Mouse (Mus musculus) mature B cell (primary cell): ENCODE data around the gene 4932414N04Rik.
"Not testable (repeated sequence)": the region's sequence is repeated elsewhere in the genome, so short reads cannot be mapped to it uniquely, and the experiment has no call there.

Source experiments
- in situ Hi-C: fragments of 300-500 bp; cut with MboI; formaldehyde crosslinking; loops from 2 replicates; pipeline ENCODE4 v1.14.3; 2019

The 4932414N04Rik gene

DNA sequence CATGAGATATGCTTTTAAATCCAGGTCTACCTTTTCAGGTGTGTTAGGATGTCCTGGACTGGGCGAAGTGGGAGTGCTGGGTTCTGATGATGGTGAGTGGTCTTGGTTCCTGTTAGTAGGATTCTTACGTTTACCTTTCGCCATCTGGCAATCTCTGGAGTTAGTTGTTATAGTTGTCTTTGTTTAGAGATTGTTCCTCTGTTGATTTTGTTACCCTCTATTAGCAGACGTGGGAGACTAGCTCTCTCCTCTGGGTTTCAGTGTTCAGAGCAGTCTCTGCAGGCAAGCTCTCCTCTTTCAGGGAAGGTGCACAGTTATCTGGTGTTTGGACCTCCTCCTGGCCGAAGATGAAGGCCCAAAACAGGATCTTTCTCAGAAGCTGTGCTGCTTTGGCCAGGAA is at the start of gene 4932414N04Rik:
4932414N04Rik (plus strand) TSS at position 301 of the 400 bp plus-strand sequence.
- in situ Hi-C loops: not testable (repeated sequence)

DNA sequence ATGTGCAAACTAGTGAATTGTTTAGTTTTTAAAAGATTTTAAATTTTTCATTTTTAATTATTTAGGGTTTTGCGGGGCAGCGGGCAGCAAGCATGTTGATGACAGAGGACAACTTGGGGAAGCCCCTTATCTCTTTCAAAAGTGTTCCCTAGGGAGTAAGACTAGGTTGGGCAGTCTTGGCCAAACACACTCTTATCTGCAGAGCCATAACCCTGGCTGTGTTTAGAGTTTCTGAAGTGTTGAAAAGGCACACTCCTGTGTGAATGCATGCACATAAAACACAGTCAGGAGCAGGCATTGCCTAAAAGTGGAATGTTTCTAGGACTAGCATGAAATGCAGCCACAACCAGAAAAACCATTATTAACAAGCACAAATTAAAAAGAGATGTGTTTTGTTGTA is 75.9 kb downstream of the 4932414N04Rik start:
- in situ Hi-C loops: no loop called here

DNA sequence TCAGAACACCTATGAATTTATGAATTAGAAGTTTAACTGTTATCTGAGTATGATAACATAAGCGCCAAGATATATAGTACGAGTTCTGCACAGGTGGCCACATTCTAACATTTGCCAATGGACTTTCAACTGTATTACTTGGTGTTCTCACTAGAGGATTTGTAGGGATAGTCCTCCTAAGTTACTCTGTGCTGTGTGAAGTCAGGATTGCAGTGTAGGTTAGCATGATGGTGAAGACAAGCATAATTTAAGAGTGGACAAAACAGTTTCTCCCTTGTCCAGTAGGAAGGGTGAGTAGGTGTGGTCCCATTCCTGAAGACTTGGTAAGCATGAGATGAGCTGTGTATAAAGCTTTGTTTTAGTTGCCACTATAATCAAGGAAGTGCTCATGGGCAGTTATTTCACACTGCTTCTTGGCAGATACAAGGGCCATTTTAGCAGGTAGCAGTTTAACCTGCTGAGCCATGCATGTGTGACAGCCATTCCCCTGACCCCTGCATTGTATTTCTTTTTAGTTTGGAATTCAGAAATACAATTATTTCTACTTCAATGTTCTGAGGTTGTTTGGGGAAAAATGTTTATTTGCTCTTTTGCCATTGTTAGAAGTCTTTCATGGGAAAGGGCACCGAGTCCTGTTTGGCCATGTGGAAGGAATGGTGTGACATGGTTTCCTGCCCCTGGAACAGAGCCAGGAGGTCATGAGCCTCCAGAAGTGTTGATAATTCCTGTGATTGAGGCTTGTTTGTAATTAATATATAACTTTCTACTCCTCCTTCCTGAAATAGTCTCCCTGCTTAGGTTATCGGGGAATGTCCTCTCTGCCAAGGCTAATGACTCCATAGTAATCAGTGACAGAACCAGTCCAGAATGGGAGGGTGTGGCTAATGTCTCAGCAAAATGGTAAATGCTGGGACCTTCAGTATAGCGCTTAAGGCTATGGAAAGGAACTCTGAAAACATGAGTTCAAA is 83.8 kb downstream of the 4932414N04Rik start:
- in situ Hi-C loops: no loop called here

DNA sequence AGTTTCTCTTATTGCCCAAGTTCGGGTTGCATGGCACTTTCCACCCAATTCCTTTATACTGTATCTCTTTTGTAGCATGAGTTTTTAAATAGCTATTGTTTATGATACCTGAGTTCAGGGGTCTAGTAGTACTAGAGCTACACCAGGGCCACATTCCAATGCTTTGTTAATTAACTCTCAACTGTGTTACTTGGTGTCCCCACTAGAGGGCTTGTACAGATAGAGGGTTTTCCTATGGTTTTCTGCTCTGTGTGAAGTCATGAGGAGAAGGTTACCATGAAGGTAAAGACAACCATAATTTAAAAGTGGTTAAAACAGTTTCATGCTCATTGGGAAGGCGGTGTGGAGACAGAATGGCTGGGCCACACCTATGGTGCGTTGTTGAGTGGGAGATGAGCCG is 88.3 kb downstream of the 4932414N04Rik start:
- in situ Hi-C loops: no loop called here

DNA sequence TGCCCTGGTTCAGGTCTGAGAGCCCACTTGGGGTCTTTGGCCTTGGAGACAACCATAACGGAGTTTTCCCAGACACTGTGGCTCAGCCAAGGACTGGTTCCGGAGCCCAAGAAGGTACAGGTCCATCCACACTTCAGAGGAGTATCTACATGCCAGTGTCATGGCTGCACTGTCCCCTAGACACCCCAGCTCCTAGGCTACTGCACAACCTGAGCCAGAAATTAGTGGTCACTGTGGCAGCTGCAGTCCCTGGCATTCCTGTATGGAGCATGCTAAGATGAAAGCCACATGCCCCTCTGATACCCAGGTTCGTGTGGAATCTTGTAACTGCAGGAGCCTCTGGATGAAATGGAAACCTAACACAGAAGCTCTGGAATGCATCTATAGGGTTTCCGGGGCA is 99.9 kb downstream of the 4932414N04Rik start:
- in situ Hi-C loops: no loop called here

DNA sequence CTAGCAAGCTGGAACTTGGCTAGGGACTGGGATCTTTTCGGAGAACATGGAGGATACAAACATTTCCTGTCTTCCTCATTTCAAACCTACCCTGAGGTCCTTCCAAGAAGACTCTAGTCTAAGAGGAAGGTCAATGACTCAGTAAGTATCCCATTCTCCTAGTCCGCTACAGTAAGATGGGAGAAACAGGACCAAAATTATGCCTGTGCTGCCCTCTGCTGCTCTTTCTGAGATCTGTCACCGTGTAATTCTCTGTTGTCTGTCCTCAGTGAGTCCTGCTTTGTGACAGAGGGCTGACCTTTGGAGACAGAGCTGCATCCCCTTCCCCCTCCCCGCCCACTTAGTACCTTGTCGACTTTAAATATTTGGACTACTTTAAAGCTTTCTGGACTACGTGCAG is 100.5 kb downstream of the 4932414N04Rik start:
- in situ Hi-C loops: no loop called here

DNA sequence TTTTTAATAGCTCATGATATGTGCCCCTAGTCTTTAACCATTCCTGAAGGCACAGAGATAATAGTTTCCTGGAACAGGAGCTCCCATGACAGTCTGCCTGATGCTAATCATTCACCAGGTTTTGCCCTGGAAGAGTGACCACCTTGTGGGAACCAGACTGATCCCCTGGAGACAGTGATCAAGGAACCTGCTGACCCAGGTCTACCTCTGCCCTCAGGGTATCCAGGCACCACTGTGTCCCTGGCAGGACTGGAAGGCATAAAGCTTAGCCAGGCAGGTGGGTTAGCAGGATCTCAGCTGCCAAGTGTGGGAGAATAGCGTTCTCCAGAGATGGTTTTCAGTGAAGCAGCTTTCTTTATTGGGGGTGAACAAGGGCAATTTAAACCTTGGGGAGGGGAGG is 109.1 kb downstream of the 4932414N04Rik start:
- in situ Hi-C loops: no loop called here

DNA sequence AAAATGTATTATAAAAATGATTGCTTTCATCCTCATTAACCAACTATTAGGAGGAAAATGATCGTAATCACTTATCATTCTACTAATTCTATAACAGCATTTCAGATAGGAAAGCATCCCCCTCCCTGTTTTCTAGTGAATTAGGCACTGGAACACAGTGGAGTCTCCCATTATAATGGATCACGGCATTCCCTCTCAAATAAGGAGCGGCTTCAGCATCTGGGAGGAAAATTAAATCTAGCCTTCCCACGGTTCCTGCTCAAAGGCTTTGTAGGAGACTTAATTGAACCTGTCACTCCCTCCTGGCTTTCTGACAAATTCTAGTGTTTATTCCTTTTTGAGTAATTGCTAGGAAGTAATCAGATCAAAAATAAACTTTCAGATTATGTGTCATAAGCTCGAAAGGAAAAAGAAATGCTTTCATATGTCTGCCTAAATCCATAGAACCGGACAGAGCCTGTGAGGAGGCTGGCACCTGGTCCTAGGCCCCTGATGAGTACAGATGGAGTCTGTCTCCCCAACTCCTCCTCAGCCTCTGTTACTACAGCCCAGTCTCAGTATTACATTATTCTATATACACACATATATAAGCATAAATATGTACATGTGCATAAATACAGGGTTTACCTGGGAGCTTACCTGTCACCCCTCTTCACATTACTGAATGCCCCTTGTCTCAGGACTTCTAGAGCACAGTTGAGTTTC is 111.1 kb downstream of the 4932414N04Rik start:
- in situ Hi-C loops: no loop called here

DNA sequence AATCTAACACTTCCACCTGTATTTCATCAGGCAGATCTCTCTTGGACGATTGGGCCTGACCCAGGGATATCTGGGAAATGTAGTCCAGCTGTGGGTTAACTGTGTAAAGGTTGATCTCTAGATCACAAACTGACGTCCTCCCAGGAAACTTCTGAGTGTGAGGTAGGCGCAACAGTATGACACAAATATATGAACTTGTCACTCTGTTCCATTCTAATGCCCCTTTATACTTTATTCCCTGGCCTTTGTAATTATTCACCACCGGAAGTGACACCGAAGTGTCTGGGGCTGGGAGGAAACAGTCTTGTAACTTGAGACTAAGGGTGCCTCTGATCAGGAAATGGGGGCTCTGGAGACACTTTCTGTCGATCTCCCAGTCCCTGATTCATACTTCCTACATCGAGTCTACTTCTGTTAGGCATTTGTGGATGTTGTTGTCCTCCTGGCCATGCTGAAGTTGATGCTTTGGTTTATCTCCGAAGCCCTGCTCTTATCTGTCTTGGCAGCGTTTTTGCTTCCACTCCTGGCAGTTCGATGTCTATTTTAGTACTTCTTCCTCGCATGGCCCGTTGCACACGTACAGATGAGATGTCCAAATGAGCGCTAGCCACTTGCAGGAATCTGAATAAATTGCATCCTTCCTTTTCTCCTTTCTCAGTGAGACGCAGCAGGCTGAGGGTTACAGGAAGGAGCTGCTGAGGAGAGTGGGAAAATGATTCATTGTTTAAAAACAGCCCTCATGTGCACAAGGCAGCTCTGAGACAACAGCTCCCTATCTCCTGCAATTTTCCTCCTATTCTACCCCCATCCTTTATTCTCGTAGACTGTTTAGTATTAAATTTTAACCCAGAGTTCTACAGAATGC is 126.2 kb downstream of the 4932414N04Rik start:
- in situ Hi-C loops: loop anchor here (25.0 kb wide), 1 partner anchor 655 kb away; no protein-coding TSS in a partner anchor

DNA sequence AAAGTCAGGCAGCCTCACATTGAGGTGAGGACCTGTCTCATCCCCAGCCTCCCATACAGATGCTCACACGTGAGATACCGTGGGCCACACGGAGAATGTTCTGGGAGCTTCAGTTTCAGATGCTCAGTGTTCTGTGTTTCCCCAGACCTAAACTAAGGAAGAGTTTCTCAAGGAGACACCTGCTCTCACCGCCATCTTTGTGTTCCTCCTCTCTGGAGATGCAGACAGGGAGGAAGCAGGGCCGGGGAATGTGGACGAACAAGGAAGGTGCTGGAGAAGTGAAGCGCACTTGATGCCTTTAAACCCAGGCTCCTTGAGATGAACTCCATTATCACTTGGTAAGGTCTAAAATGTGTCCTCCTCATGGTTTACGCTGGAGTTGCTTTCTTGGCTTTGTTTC is 127.4 kb downstream of the 4932414N04Rik start:
- in situ Hi-C loops: loop anchor here (25.0 kb wide), 1 partner anchor 654 kb away; no protein-coding TSS in a partner anchor

DNA sequence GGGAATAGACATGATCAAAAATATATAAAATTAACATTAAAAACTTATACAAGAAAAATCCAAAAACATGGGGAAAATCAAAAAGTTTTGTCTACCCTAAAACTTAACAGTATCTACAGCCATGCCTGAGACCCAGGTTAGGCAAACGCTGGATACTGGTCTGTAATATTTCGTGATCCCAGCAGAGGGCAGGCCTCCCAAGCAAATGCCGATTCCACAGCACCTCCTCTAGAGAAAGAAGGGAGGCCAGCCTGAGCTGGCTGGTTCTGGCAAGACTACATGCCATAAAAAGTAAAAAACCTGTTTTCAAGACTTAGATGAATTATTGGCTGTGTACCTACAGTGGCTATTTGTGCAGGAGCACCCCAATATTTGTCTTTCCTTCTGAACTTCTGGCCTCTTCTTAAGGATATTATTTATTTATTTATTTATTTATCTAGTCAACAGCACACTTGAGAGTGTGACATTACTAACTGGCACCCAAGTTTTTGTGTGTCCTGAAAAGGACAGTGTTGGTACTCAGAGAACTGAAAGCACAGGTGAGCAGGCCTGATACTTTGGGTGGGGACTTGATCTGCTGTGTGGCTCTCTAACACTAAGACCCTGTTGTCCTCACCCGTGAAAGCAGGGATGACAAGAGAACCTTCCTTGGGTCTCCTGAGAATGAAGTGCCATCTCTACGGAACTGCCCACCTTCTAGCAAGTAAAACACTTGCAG is 128.6 kb downstream of the 4932414N04Rik start:
- in situ Hi-C loops: loop anchor here (25.0 kb wide), 1 partner anchor 652 kb away; no protein-coding TSS in a partner anchor

DNA sequence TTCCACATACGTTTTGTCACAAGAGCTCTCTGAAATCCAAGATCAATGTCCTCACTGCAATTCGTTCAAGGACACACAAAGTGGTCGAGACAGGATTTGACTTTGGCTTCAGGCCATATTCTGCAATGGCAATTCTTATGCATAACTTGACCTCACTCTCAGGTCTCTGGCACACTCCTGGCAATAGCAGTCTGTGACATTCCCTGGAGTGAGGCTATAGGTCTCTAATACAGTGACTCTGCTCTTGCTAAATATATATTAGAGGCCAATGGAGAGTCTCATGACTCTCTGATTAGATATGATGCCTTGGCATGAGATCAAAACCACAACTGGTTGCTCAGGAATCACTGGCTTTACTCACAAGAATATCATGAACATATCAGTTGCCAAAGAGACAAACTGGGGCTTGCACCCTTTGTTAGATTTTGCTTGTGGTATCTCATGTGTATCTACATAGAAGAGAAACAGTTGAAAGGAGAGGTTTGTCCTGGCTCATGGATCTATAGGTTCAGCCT is 130.9 kb downstream of the 4932414N04Rik start:
- in situ Hi-C loops: loop anchor here (25.0 kb wide), 1 partner anchor 650 kb away; no protein-coding TSS in a partner anchor

DNA sequence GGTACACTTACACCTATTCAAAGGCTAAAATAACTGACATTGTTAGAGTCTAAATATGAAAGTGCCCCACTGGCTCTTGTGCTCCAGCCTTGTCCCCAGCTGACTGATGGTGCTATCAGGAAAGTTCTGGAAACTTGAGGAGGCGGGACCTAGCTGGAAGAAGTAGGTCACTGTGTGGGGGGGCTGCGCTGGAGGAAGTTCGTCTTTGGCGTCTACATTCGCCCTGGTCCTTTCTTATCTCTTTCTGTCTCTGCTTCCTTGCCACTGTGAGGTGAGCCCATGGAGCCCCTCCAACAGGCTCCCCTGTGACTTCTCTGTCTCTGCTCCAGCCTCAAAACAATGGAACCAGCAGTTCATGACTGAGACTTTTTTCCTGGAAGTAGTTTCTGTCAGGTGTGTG is 136.0 kb downstream of the 4932414N04Rik start:
- in situ Hi-C loops: loop anchor here (25.0 kb wide), 1 partner anchor 645 kb away; no protein-coding TSS in a partner anchor

DNA sequence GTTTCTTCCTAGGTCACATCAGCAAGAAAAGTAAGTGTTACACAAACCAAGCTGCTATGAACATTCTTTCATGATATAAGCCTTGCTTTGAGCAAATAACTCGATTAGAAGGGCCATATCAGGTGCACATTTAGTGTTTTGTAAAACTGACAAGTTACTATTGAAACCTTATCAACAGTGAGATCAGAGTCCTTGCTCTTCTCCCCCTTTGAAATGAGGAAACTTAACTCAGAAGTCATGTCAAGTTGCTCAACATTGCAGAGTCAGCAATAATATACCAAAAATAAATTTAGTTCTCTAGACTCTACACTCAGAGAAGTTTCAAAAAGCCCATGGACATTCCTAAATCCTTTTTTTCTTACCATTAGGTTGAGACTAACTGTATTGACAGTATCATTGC is 137.2 kb downstream of the 4932414N04Rik start:
- in situ Hi-C loops: loop anchor here (25.0 kb wide), 1 partner anchor 644 kb away; no protein-coding TSS in a partner anchor

DNA sequence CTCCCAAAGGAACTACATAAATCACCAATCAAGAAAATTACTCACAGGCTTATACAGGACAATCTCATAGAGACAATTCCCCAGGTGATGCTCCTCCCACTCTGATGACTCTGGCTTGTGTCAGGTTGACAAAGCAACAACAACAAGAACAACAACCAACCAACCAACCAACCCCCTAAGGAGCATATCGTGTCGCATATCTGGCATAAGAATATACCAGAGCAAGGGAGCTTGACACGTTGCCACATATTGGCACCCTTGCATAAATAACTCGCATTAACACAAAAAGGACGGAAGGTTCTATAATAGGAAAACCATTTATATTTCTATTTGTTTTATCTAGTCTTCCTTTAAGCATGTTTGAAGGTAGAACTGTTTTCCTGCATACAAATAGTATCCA is 137.9 kb downstream of the 4932414N04Rik start:
- in situ Hi-C loops: loop anchor here (25.0 kb wide), 1 partner anchor 643 kb away; no protein-coding TSS in a partner anchor

DNA sequence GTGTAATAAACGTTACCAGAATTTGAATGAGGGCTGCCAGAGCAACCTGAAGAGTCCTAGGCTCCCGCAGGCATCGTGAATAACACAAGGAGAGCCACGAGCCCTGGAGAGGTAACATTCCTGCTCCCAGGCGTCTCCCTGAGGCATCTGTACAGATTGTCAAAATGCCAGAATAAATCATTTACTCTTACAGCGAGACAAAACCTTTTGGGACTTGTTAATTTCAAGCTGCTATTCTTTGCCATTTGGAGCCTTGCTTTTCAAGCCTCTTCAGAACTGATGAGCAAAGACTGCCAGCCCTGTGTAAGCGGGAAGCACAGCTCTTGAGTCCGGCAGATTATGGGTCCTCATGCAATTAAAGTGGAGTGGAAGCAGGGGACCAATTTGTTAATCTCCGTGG is 138.3 kb downstream of the 4932414N04Rik start:
- in situ Hi-C loops: loop anchor here (25.0 kb wide), 1 partner anchor 643 kb away; no protein-coding TSS in a partner anchor

DNA sequence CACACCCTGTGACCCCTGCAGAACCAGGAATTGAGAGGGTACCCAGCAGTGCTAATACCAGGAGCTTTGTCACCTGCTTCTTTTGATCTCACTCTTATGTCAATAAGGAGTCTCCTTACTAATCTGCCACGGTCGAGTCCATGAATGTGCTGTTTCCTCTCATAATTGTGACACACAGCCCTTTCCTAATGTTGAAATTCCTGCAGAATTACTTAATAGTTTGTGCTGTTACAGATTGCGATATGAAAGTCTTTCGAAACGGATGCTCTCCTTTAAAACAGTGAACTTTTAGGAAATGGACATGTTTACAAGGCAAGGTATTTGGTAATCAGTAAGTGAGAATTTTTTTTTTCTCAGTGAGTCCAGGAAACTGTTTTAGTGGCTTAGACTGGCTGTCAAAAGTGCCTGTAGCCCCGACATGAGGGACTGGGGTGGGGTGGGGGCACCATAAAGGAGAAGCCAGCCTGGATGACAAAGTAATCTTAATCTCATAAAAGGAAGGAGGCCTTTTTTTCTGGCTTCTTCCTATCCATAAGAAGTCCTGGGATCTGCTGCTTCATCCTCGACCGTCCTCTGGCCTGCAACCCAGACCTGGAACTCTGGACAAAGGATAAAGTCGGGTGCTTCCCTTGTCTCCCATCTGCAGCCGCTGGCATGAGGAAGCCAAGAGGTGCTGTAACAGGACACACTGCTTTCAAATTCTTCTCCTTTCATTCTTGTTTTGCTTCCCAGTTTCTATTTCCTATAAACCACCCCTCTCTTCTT is 139.9 kb downstream of the 4932414N04Rik start:
- in situ Hi-C loops: loop anchor here (25.0 kb wide), 1 partner anchor 641 kb away; no protein-coding TSS in a partner anchor

DNA sequence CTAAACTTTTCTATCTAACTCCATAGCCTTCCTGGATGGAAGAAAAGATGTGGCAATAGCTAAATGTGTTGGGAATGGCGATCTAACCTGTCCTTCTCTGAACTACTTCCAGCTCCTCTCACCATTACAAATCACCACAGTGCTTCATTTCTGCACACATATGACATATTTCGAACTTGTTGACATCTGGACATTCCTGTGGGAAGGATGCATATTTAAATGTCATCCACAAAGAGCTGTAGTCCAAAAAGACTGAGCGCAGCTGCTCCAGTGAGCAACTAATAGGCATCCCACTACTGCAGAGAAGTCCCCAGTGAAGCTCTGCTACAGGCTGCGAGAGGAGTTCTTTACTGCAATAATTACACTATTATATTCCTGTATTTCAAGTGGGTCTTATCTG is 140.8 kb downstream of the 4932414N04Rik start:
- in situ Hi-C loops: loop anchor here (25.0 kb wide), 1 partner anchor 640 kb away; no protein-coding TSS in a partner anchor
